Mouse (Mus musculus) gastrocnemius, postnatal 10 days (tissue): ENCODE measurements around the gene Fbxw9. TPM values are rescaled to one million over a fixed set of nuclear protein-coding genes. Genes with fewer than 3 reads are reported as not detected.
A peak's percentile ranks its signal among the peaks of the same experiment; 100 is the strongest.
"Not testable (repeated sequence)": the region's sequence is repeated elsewhere in the genome, so short reads cannot be mapped to it uniquely, and the experiment has no call there.

Experiments
- DNase-seq: peaks from one replicate; pipeline ENCODE4 v3.0.0; 2021; ENCODE audit warnings: mixed read lengths
- total RNA-seq, 2 experiments: library from RNA; stranded (reverse); gene quantifications; 2 replicates each; pipeline ENCODE4 v1.2.3; 2021

The Fbxw9 gene
- total RNA-seq, 2 experiments from 2014 or later: 5.5 to 7.5 TPM

DNA sequence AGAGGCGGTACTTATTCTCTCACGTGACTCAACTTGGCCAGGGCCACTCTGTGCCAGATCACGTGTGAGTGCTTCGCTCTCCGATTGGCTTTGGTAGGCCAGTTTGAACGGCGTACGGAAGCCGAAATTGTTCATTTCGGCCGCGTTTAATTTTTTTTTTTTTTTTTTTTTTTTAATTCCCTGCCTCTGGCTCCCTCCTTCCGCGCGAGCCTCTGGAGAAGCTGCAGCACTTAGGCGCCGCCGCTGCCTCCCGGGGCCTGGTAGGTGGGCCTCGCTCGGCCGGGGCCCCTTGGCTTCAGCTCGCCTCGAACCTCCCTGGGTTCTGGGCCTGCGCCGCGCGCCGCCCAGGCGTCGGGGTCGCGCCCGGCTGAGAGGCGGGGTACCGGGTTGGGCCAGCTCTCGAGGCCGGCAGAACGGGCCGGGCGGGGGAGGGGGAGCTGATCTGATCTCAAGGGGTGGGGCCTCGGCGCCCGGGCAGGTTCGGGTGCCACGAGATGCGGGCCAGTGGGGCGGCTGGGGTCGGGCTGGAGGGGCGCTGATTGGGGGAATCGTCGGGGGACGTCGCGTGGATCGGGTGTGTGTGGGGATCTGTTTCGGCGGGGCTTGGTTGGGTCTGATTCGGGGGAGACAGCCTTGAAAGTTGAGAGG is 23.0 kb upstream of the Fbxw9 start, which contains the start of gene Tnpo2:
Tnpo2 (plus strand) TSS at position 198 of the 648 bp plus-strand sequence.
- peak; percentile 87 for DNase-seq

DNA sequence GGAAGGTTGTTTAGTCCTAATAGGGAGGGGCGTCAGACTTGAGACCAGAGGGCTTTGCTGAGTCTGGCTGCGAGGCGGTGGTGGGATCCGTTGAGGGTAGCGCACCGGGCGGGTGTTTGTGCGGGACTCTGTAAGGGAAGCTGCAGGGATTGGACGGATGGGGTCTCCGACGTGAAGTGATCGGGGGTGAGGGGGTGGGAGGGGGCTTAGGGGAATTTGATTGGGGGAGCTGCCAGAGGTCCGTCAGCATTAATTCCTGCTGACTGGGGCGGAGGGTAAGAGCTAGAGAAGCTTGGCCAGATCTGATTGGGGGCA is 22.5 kb upstream of the Fbxw9 start:
- DNase-seq: no peak

GRCm38 (mm10) chr8:85037681-85038531 is 21.9 kb upstream of the Fbxw9 start:
- DNase-seq: peak; percentile 50

GRCm38 (mm10) chr8:85043619-85044018 is 16.2 kb upstream of the Fbxw9 start:
- no peak for DNase-seq

DNA sequence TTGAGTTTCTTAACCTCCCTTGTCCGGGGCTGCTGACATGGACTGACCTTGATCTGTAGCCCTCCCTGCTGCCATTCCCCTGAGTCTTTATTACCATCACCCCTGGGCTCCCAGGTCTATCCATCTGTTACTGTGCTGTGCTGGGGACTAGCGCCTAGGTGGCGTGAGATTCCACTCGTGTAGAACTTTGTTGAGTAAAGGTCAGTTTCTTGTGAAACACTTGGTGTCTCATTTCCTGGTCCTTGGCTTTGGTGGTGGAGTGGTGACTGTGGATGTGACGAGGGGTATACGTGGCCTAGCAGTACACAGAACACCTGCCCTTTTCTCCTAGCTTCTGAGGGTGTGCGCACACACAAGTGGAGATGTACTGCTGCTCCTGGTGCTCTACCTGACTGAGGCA is 2.5 kb upstream of the Fbxw9 start:
- no peak for DNase-seq

DNA sequence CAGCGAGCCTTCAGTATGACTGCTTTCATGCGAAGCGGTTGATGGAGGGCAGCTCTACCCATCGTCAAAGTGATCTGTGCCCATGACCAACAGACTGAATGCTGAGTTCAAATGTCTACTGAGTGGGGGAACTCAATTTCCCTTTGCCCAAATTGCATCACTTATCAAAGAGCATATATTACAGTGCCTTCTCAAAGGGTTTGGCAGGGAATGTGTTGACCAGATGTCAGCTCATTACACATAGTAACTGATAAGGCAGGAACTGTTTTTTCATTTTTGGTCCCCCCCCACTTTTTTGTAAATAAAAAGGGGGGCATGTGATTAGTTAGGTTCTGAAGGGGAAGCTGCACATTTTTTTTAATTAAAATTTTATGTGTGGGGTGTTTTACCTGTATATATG is 2.7 kb downstream of the Fbxw9 start:
- DNase-seq: no peak

DNA sequence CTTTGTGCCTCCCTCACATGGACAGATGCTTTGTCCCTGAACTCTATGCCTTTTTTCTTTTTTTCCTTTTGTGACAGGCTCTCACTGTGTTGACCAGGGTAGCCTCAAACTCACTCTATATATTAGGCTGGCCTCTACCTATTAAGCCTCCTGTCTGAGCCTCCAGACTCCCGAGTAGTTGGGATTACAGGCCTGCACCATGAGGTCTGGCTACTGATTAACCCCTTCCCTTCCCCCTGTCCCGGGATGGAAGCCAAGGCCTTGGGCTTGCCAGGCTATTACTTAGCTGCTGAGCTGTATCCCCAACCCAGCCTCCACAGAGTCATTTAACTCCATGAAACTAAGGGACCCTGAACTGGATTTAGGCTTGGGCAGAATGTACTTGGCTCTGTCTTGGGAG is 5.4 kb downstream of the Fbxw9 start:
- no peak for DNase-seq

DNA sequence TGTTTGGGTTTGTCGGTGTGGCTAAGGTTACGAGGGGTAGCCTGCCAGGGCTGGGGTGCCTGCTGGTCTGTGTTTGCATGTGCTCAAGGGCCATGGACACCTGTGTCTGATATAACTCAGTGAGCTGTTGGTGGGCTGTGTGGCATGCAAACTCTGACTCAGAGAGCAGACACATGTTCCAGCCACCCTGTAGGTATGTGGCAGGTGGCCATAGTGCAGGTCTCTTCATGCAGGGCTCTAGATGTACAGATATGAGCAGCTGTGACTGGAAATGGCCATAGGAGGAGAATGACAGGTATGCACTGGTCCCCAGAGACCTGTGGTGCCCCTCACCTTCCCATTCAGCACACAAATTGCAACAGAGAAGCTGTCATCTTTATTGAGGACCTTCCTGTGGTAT is 7.3 kb downstream of the Fbxw9 start:
- no peak for DNase-seq

- no peak for DNase-seq
These were observed 8.1 kb downstream of the Fbxw9 start, which contains the start of gene Gm5741 for GRCm38 (mm10) chr8:85067982-85068381. Gene Gm5741 (minus strand): TSS chr8:85067982.

- DNase-seq: no peak
These were observed 11.2 kb downstream of the Fbxw9 start for GRCm38 (mm10) chr8:85071041-85071440.

- DNase-seq: peak; percentile 87
These were observed 11.8 kb downstream of the Fbxw9 start, which contains the start of gene Dhps for GRCm38 (mm10) chr8:85071514-85072281. Gene Dhps (plus strand): TSS chr8:85071757.

- no peak for DNase-seq
These were observed 12.6 kb downstream of the Fbxw9 start for GRCm38 (mm10) chr8:85072364-85072929.

DNA sequence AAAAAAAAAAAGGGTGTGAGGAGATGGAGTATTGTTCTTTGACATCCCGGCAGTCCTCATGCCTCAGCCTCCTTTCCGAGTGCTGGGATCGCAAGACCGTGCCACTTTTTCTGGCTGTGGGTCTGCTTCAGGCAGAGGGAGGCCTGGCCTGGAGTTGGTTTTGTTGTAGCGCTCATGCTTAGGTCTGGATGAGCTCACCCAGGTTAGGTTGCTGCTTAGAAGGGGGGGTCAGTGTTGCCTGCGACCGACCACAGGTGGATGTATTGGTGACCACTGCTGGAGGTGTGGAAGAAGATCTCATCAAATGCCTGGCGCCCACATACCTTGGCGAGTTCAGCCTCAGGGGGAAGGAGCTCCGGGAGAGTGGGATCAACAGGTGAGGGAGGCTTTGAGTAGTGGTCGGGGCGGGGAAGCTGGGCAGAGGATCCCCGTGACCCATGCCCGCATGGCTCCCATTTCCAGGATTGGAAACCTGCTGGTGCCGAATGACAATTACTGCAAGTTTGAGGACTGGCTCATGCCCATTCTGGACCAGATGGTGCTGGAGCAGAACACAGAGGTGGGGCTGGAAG is 13.3 kb downstream of the Fbxw9 start:
- DNase-seq: no peak

DNA sequence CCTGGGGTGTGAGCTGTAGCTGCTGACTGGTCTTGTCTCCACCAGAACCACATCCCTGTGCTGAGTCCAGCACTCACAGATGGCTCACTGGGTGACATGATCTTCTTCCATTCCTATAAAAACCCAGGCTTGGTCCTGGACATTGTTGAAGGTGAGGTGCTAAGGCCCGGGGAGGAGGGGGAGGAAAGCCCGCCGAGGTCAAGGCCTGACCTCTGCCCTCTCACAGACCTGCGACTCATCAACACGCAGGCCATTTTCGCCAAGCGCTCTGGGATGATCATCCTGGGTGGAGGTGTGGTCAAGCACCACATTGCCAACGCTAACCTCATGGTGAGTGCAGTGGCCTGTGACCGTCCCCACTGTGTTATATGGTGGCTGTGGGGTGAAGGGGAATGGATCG is 14.3 kb downstream of the Fbxw9 start:
- no peak for DNase-seq

DNA sequence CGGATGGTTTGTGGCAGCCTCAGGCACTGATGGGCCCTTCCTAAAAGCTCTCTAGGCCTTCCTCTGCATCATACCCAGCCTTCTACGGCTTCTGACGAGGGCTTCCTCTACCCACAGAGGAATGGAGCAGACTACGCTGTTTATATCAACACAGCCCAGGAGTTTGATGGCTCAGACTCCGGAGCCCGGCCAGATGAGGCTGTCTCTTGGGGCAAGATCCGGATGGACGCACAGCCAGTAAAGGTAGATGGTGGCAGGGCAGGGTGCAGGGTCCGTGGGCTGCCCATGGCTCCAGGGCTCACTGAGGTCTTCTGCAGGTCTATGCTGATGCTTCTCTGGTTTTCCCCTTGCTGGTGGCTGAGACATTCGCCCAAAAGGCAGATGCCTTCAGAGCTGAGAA is 14.8 kb downstream of the Fbxw9 start:
- no peak for DNase-seq

GRCm38 (mm10) chr8:85076001-85076400 is 16.1 kb downstream of the Fbxw9 start:
- peak; percentile 57 for DNase-seq

DNA sequence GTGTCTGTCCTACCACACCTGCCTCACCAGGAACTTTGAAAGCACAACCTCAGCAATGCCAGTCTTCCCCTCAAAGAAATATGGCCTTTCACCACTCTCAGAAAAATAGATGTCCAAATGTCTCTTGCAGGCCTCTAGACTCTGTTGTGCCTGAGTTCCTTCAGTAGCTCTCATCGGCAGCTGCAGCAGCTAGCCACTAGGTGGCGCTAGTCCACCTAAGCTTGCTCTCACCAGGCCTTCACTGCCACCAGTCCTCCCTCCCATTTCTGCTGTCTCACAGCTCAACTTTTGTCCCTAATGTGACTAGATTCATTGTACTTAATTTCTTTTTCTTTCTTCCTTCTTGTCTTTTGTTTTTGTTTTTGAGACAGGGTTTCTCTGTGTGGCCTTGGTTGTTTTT is 17.1 kb downstream of the Fbxw9 start:
- peak; percentile 74 for DNase-seq

DNA sequence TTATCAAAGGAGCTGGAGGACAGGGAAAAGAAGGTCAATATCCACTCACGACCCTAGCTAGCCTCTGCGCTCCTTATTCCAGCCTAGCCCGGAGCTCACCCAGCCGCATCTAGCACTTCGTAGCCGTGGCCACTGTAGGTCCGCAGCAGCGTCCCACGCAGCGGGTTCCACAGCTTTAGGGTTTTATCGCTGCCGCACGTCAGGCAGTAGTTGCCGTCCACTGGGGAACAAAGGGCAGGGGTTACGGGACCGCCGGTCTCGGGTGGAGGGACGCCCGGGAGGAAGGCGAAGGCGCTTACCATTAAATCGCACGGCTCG is 20.3 kb downstream of the Fbxw9 start:
- no peak for DNase-seq

- DNase-seq: peak; percentile 54
These were observed 20.8 kb downstream of the Fbxw9 start, which contains the start of gene Wdr83os for GRCm38 (mm10) chr8:85080532-85081215. Gene Wdr83os (plus strand): TSS chr8:85080740.

DNA sequence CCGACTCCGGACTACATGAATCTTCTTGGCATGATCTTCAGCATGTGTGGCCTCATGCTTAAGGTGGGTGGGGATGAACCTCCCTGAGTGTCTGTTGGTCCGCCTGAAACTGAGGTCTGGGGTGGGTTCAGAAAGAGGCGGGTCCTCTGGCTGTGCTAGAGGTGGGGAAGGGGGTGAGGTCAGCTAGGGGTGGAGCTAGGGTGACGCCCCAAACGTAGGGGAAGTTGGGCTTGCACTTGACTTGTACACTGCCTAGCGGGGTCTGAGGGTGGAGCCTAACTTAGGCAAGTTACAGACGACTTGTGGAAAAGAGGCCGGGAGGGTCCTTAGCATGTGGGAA is 21.3 kb downstream of the Fbxw9 start, which contains the start of gene Wdr83:
Wdr83 (minus strand) TSS at position 91 of the 340 bp plus-strand sequence.
- no peak for DNase-seq

- DNase-seq: not testable (repeated sequence)
These were observed 22.3 kb downstream of the Fbxw9 start for GRCm38 (mm10) chr8:85082169-85082568.
